Mouse (Mus musculus) heart, embryonic 14.5 days (tissue): ENCODE measurements around the gene Eva1c. TPM values are rescaled to one million over a fixed set of nuclear protein-coding genes. Genes with fewer than 3 reads are reported as not detected.

Source experiments
- ATAC-seq: fragments of 200-750 bp; cut with Nextera tagmentation; 2 replicates; pipeline ENCODE4 v1.8.0; 2017; ENCODE audit warnings: low read depth, moderate TSS enrichment; ENCODE audit not compliant: insufficient number of reproducible peaks, insufficient read depth, low FRiP score
- H3K27ac ChIP-seq, 2 experiments: fragments of 200-500 bp in 1 of 2; fragments of 300-500 bp in 1 of 2; sonication (generic) in 1 of 2; replicated peaks in 1 of 2; 2 replicates each; pipeline ENCODE4 v1.5.1; 2012 to 2014; ENCODE audit warnings: low read depth in 2 of 2, low read length in 2 of 2, control low read depth in 1 of 2, mild to moderate bottlenecking in 1 of 2, mixed read lengths in 1 of 2; ENCODE audit not compliant: control insufficient read depth in 1 of 2, insufficient read depth in 1 of 2
- H3K27me3 ChIP-seq: fragments of 300-500 bp; sonication (generic); 2 replicates; pipeline ENCODE4 v1.6.1; 2014; ENCODE audit warnings: mild to moderate bottlenecking, low read length, control low read depth; ENCODE audit not compliant: control insufficient read depth, insufficient read depth
- H3K36me3 ChIP-seq: fragments of 300-500 bp; sonication (generic); 2 replicates; pipeline ENCODE4 v1.6.1; 2014; ENCODE audit warnings: mild to moderate bottlenecking, control low read depth, low read length, mixed read lengths; ENCODE audit not compliant: control insufficient read depth, insufficient read depth
- H3K4me1 ChIP-seq, 2 experiments: fragments of 200-500 bp in 1 of 2; fragments of 300-500 bp in 1 of 2; sonication (generic) in 1 of 2; 2 replicates each; pipeline ENCODE4 v1.6.1; 2012 to 2014; ENCODE audit warnings: low read length in 2 of 2, control low read depth in 1 of 2, mixed read lengths in 1 of 2; ENCODE audit not compliant: control insufficient read depth in 2 of 2, insufficient read depth in 2 of 2
- H3K4me2 ChIP-seq: fragments of 300-500 bp; sonication (generic); 2 replicates; pipeline ENCODE4 v1.6.1; 2014; ENCODE audit warnings: mild to moderate bottlenecking, low read length
- H3K4me3 ChIP-seq, 2 experiments: fragments of 200-500 bp in 1 of 2; fragments of 300-500 bp in 1 of 2; sonication (generic) in 1 of 2; 2 replicates each; pipeline ENCODE4 v1.5.1; 2012 to 2014; ENCODE audit warnings: low read length in 2 of 2, mild to moderate bottlenecking in 2 of 2, control low read depth in 1 of 2, low read depth in 1 of 2, moderate library complexity in 1 of 2; ENCODE audit not compliant: control insufficient read depth in 1 of 2, insufficient read depth in 1 of 2
- H3K9ac ChIP-seq: fragments of 300-500 bp; sonication (generic); 2 replicates; pipeline ENCODE4 v1.6.1; 2014; ENCODE audit warnings: mild to moderate bottlenecking, low read length
- H3K9me3 ChIP-seq: fragments of 300-500 bp; sonication (generic); 2 replicates; pipeline ENCODE4 v1.6.1; 2016; ENCODE audit warnings: low read length, control low read depth; ENCODE audit not compliant: control insufficient read depth
- WGBS: fragments of 180-500 bp; shearing (Covaris S2); extraction: QIAGEN DNeasy Blood & Tissue Kit; methylation state at CpG from one replicate; pipeline ENCODE4 v1.1.7; 2014; 5-methylcytosine and 5-hydroxymethylcytosine counted together
- polyA plus RNA-seq: library from polyadenylated mRNA; unstranded; fragments of >200 nt; fragmentation: Nextera tagmentation; extraction: Ambion mirVana; gene quantifications from 2 replicates; pipeline ENCODE4 v1.2.1, GENCODE M21; 2014

Eva1c gene
- polyA plus RNA-seq, 1 experiment from 2014 or later: 3.3 TPM

GRCm38 (mm10) chr16:90832495-90832894 is 6.0 kb downstream of the Eva1c start:
- Histone ChIP-seq H3K27ac (no peak overlapping the region), H3K4me1 (peaks cover 6 to 29% of the 10 kb centered on the region in 2 experiments), H3K36me3 (no peaks in the 10 kb centered on the region), H3K4me3 (no peak overlapping the region), H3K9ac (no peak overlapping the region), H3K9me3 (no peaks in the 10 kb centered on the region), H3K27me3 (peaks cover 4% of the 10 kb centered on the region), H3K4me2 (peak overlapping the region; percentile 99)
- ATAC-seq: no peak
- 56% methylated on average over 6 of the region's 6 CpGs for WGBS

- H3K9me3 ChIP-seq: no peaks in the 10 kb centered on the region
- no peak for ATAC-seq
- H3K36me3 ChIP-seq: no peaks in the 10 kb centered on the region
- WGBS: 56% methylated on average over 9 of the region's 9 CpGs
- H3K27me3 ChIP-seq: peaks cover 4% of the 10 kb centered on the region
- H3K4me2 ChIP-seq: 0 out of 2 replicates have a peak overlapping the region, but pooled peaks have one; percentile 1
- peaks cover 11 to 36% of the 10 kb centered on the region in 2 experiments for H3K4me1 ChIP-seq
- H3K27ac ChIP-seq: no peak overlapping the region
- H3K9ac ChIP-seq: no peak overlapping the region
- no peak overlapping the region for H3K4me3 ChIP-seq
These were observed 6.7 kb downstream of the Eva1c start for GRCm38 (mm10) chr16:90833041-90833791.

- H3K27ac ChIP-seq: no peak overlapping the region
- peaks cover 9 to 15% of the 10 kb centered on the region in 2 experiments; a peak in 3 of 4 replicates for H3K4me1 ChIP-seq
- H3K9ac ChIP-seq: no peak overlapping the region
- no peaks in the 10 kb centered on the region for H3K36me3 ChIP-seq
- ATAC-seq: no peak
- no peak overlapping the region for H3K4me3 ChIP-seq
- H3K9me3 ChIP-seq: no peaks in the 10 kb centered on the region
- WGBS: 56% methylated on average over 8 of the region's 8 CpGs
- H3K27me3 ChIP-seq: no peaks in the 10 kb centered on the region; the same call in 1 of the 2 replicates
- no peak overlapping the region for H3K4me2 ChIP-seq
These were observed 10.9 kb downstream of the Eva1c start for GRCm38 (mm10) chr16:90837431-90837830.

GRCm38 (mm10) chr16:90842164-90842563 is 15.6 kb downstream of the Eva1c start:
- ATAC-seq: no peak

GRCm38 (mm10) chr16:90845038-90845437 is 18.5 kb downstream of the Eva1c start:
- no peaks in the 10 kb centered on the region for H3K36me3 ChIP-seq
- H3K9me3 ChIP-seq: no peaks in the 10 kb centered on the region
- peak overlapping the region; percentile 81 to 84 for H3K27ac ChIP-seq
- peaks cover 23 to 33% of the 10 kb centered on the region in 2 experiments; a peak in 3 of 4 replicates for H3K4me1 ChIP-seq
- H3K4me2 ChIP-seq: peak overlapping the region; percentile 35
- peak; percentile 31; the same call in 1 of the 2 replicates for ATAC-seq
- no peaks in the 10 kb centered on the region for H3K27me3 ChIP-seq
- 0 out of 2 replicates have a peak overlapping the region, but pooled peaks have one; percentile 12 for H3K9ac ChIP-seq
- no peak overlapping the region for H3K4me3 ChIP-seq
- whole genome bisulfite sequencing: 33% methylated on average over 6 of the region's 6 CpGs

More at GRCm38 (mm10) chr16:90842164-90842563, 15.6 kb downstream of the Eva1c start:
- no peak overlapping the region for H3K4me3 ChIP-seq
- no peak overlapping the region for H3K27ac ChIP-seq
- no peaks in the 10 kb centered on the region for H3K36me3 ChIP-seq
- H3K4me2 ChIP-seq: no peak overlapping the region
- no peaks in the 10 kb centered on the region for H3K9me3 ChIP-seq
- peaks cover 21 to 28% of the 10 kb centered on the region in 2 experiments; a peak in 3 of 4 replicates for H3K4me1 ChIP-seq
- 75% methylated on average over 9 of the region's 9 CpGs for WGBS
- H3K27me3 ChIP-seq: no peaks in the 10 kb centered on the region
- no peak overlapping the region for H3K9ac ChIP-seq

- ATAC-seq: no peak
- WGBS: 84% methylated on average over 13 of the region's 13 CpGs
- Histone ChIP-seq H3K27me3 (no peaks in the 10 kb centered on the region), H3K36me3 (no peaks in the 10 kb centered on the region), H3K27ac (peak overlapping the region; percentile 17 to 81; a peak in 2 of 4 replicates), H3K4me2 (peak overlapping the region; percentile 35; the same call in 1 of the 2 replicates), H3K4me3 (no peak overlapping the region), H3K4me1 (peaks cover 23 to 33% of the 10 kb centered on the region in 2 experiments; a peak in 3 of 4 replicates), H3K9ac (no peak overlapping the region), H3K9me3 (no peaks in the 10 kb centered on the region)
These were observed 19.1 kb downstream of the Eva1c start for GRCm38 (mm10) chr16:90845591-90845990.

- Histone ChIP-seq H3K4me3 (no peak overlapping the region), H3K27ac (no peak overlapping the region), H3K4me2 (no peak overlapping the region), H3K27me3 (no peaks in the 10 kb centered on the region), H3K9ac (no peak overlapping the region), H3K36me3 (no peaks in the 10 kb centered on the region), H3K4me1 (peaks cover 23 to 33% of the 10 kb centered on the region in 2 experiments; a peak in 3 of 4 replicates), H3K9me3 (no peaks in the 10 kb centered on the region)
- WGBS: 67% methylated on average over 7 of the region's 7 CpGs
- ATAC-seq: no peak
These were observed 22.2 kb downstream of the Eva1c start for GRCm38 (mm10) chr16:90848697-90849096.
